Mouse (Mus musculus) fibroblast of lung, adult 2 months (primary cell): ENCODE results near the gene Nhlrc3.

Experiments
- DNase-seq: peaks from one replicate; pipeline ENCODE4 v3.0.0-alpha.2; 2011; ENCODE audit warnings: low read depth

Nhlrc3 gene

DNA sequence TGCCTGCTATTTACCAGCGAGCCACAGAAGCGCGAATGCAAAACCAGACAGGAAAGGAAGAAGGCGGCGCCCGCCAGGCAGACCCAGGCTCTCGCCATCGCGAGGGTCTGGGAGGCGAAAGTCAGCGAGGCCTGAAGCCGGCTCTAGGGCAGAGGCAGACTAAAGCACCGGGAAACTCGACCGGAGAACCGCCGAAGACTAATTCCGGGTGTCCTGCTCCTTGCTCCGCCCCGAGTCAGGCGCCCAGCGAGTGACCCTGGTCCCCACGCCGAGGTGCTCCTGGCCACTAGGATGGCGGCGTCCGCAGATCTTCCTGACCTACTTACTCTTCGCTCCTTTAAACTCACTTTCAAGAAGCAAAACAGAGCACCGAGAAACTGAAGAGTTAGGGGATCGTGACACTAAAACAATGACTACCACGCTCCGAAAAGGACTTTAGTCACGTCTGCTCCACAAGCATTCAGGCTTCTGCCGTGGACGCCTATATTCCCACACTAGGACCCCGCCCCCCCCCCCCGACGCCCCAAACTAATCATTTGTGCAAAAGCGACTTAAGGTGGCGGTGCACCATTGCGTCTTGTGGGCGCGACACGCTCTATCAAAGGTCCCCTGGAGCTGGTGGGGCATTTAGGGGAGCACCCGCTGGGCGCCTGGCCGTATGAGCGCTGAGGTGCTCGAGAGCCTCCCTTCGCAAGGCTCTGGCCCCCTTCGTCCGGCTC lies at the start of gene Nhlrc3, which contains the start of gene Proser1:
Nhlrc3 (minus strand) TSS at position 287 of the 719 bp plus-strand sequence.
Proser1 (plus strand) TSS at position 621 of the 719 bp plus-strand sequence.
- peak; percentile 97 for DNase-seq

DNA sequence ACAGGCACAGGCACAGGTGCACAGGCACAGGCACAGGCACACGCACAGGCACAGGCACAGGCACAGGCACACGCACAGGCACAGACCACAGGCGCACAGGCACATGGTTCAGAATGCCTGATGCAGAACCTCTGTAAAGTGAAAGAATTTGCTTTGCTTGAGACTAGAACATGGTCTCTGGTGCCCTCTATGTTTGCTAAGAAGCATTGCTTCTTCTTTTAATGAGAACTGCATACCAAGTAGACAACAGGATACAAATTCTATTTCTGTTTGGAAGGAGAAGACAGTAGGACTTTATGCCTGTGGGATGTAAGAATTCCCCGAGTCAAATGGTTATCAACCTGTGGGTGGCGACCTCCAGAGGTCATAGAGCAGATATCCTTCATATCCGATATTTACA lies 39.3 kb upstream of the Nhlrc3 start:
- no peak for DNase-seq

DNA sequence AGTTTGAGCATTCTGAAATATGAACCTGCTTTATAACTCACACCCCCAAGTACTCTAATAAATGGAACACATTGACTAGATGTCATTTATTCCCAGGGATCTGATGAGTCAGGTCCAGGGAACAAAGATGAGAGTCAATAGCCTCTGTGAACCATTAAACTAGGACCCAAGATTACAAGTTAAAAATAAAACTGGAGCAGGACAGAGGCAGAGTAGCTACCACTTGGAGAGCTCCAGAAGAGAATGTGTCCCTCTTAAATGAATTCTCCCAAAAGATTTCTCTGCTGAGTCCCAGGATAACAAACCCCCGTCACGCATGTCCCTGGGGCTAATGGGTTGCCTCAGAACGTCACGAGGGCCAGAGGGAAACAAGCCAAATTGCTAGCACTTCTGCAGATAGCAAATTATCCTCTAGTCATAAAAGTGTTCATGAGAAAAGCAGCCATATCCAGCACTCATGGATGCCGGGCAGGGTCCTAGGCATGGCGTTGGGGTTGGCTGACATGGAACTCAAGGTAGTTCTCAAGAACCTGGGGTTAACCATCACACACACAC lies 35.3 kb upstream of the Nhlrc3 start:
- DNase-seq = no peak

DNA sequence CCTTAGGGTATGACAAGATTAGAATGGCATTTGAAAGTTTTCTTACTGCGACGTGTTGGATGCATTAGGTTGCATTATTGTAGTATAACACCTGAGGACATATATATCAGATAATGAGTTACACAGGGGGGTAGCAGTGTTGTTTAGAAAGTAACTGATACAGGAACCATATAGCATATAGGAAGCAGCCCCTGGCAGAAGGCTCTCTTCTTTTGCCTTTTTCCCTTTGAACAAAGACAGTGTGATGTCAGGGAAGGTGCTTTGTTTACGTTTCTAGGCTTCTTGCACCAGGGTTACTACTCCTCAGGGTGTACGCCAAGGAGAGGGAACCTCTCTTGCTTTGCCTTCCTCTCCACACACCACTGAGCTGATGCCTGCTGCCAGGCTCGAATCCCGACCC lies 25.2 kb upstream of the Nhlrc3 start, which contains the start of gene Stoml3:
Stoml3 (plus strand) TSS at position 301 of the 400 bp plus-strand sequence.
- no peak for DNase-seq

DNA sequence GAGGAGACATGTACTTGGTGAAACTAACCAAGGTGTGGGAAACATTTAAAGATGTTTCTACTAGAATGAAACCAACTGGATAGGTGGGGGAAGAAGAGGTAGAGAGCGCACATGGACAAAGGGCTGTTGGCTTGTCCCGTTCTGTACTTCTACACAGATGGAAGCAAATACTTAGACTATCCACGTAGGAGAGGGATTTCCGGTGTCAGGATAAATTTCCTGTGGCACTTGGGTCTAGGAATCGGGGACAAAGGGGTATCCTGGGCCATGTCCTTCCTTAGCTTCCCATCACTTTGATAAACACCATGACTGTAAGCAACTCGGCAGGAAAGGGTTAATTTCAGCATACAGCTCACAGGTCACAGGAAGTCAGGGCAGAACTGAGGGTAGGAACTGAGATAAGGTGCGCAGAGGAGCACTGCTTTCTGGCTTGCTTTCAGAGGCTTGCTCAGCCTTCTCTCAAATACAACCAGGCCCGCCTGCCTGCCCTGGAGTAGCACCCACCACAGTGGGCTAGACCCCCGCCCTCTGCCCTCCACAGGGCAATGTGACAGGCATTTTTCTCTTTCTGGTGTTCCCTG lies 24.0 kb upstream of the Nhlrc3 start:
- DNase-seq = no peak

DNA sequence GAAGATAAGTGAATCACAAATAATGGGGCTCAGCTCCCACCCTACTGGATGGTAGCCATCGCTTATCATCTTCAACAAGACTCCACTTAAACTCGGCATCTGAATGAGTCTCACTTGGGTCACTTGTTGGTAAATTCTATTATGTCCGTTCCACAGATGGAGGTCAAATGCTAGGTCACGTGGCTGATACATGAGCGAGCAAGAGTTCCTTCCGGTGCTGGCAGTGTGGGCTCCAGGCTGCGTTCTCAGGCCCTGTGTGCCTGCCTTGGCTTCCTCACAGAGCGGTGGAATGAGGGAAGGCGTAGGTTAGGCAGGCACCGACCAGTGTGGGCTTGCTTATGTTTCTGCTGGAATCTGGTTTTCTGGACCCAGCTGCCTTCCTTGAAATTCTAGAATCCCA lies 23.4 kb upstream of the Nhlrc3 start:
- DNase-seq = no peak

DNA sequence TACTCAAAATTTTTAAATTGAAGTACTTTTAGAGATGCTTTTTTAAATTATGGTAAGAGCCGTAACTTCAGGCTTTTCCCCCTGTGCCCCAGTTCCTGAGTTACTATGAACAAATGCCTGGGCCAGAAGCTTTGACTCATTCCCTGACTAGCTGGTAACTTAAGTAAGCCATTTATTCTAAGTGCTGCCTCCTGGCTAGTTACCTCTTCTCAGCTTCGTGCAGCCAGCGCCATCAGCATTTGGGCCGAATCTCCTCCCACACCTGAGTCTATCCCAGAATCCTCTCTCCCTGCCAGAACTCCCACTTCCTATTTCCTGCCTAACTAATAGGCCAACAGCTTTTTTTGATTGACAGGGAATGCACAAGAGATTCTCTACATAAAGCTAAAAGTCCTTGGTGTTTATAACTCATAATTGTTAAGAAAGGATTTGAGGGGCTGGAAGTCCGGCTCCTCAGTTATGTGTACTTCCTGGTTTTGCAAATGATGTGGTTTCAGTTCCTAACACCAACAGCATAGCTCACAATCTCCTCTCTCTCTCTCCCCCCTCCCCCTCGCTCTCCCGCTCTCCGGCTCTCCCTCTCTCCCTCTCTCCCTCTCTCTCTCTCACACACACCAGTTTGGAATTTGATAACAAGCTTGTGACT lies 20.4 kb upstream of the Nhlrc3 start:
- no peak for DNase-seq

DNA sequence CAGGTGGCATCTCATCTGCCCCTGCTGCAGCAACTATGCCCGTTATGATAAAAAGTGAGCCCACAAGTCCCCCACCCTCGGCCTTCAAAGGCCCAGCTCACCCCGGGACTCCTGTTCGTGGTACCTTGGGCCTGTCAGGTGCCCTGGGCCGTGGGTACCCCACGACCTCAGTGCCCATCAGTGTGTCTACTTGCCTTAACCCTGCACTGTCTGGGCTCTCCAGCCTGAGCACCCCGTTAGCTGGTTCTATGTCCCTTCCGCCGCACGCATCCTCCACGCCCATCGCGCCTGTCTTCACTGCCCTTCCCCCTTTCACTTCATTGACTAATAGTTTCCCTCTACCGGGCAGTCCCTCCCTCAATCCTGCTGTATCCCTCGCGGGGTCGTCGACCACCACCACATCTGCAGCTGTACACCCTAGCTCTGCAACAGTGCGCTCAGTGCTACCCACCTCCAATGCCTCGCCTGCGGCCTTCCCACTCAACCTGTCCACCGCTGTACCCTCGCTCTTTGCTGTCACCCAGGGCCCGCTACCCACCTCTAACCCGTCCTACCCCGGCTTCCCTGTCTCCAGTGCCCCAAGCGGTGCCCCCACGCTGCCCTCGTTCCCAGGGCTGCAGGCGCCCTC lies 15.4 kb upstream of the Nhlrc3 start:
- DNase-seq = no peak

DNA sequence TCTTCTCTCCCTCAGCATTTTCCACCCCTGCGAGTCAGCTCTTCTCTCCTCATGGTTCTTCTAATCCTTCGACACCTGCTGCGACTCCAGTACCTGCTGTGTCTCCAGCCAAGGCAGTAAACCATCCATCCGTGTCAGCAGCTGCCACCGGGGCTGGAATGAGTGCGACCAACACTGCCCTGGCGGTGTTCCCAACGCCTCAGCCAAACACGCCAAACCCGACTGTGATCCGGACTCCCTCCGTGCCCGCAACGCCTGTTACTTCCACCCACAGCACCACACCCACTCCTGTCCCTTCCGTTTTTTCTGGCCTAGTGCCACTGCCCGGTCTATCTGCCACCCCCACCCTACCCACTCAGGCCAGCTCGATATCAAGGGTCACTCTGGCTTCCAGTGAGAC lies 14.3 kb upstream of the Nhlrc3 start:
- DNase-seq = no peak

DNA sequence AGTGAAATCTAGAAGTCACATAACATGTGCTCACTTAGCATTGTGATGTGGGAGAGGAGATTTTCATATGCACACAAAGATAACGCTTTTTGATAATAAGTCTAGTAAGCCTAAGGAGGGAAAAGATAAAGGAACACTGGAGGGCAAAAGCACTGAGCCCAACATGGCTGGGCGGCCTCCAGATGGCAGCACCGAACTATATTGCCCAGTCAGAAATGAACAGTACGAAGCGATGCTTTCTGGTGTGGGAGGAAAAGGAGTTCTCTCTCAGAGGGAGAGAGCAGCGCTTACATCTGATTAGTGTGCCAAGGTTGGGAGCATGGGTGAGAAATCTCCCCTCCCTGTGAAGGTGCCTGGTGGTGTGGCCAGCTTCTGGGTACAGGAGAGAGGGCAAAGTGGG lies 12.8 kb upstream of the Nhlrc3 start:
- DNase-seq = no peak

DNA sequence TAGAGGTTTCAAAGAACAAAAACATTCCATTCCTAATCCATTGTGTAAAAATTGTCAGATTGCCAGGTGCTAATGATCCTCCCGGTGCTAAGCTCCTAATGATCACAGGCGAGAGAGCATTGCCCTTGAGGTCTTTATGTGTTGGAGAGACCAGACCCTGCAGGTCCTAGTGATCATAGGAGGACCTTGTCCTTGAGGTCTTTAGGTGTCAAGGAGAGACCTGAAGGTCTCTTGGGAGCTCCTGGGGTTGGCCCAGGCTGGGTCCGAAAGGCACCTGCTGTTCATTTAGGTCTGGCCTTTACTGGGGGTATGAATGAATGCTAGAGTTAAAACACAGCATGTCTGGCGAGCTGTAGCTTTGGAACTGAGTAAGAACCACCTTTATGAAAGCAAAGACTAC lies 11.0 kb upstream of the Nhlrc3 start:
- DNase-seq = no peak

DNA sequence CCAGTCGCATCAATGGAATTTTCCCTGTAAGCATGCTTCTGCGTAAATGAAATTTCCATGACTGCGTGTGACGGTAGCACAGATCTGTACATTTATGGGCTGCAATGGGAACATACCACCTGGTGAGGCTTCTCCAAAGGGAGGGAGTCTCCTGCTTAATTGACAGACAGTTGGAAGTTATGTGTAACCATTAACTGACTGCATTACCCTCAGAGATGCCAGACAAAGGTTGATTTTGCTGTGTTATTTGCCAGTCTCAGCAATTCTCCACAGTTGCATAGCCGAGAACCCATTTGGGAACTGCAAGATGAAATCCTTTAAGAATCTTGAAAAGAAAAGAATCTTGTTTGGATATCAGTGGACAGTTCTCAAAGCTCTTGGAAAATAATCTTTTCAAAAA lies 8.9 kb upstream of the Nhlrc3 start:
- no peak for DNase-seq

DNA sequence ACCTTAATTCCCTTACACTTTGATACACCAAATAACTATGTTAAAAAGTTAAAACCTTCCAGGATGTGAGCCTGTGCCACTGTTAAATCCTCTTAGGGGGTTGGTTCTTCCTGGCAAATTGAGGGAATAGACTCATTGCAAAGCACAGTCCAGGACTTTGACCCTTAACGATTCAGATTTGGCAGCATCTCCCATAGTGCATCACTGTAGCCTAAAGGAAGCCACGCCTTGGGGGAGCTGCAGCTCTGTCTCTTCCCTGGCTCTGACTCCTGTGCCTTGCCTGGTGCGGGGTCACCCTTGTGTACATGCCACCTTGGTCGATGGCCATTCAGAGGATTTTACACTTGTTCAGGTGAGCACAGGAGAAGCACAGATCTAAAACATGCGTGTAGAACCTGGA lies 6.5 kb upstream of the Nhlrc3 start:
- DNase-seq = no peak

DNA sequence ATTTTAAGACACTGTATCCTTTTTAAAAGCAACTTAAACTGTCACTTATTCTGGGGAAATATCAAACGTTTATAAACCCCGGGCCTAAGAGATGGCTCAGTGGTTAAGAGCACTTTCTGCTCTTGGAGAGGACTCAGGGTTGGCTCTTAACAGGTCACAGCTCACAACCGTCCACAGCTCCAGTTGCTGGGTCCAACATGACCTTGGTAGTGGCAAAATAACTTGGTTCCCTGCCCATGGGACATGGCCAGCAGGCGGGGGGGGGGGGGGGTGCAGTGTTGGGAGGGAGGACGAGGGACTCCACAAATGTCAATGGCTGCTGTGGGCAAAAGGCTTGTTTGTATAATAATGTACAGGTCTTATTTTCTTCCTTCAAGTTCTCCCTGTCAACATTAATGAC lies 4.2 kb upstream of the Nhlrc3 start:
- DNase-seq = no peak

DNA sequence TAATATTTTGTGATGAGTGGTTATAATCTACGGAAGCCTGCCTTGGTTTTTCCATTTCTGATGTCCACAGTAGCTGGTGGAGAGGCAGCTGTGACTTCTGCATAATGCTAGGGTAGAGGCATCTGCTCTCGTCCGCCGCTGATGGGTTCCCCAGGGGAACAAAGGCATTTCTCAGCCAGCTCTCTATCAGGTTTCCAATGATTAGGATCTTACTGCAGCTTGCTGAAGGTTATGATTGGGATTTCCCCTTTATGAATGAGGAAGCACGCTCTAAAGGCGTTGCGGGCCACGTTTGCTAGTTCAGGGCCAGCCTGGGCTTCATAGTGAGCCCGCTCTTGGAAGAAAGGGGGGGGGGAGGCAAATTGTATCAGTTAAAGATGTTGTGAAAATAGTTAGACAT lies 3.3 kb upstream of the Nhlrc3 start:
- DNase-seq = no peak

DNA sequence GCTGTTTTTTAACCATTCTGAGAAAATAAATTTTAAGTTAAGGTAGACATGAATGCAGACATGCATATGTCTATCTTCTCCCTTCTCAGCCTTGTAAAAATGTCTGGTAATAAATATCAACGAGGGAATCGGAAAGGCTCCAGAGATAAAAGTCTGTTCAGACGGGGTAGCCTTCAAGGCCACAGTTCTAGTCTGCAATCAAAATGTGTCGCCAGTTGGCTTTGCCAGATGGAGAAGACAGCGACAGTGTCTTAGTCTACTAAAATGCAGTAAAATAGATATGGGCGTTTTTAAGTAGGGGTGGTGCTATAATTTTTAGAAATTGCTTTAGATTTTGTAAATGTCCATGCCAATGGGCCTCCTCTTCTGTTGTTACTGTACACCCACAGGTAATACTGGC lies 2.2 kb upstream of the Nhlrc3 start:
- DNase-seq = no peak

DNA sequence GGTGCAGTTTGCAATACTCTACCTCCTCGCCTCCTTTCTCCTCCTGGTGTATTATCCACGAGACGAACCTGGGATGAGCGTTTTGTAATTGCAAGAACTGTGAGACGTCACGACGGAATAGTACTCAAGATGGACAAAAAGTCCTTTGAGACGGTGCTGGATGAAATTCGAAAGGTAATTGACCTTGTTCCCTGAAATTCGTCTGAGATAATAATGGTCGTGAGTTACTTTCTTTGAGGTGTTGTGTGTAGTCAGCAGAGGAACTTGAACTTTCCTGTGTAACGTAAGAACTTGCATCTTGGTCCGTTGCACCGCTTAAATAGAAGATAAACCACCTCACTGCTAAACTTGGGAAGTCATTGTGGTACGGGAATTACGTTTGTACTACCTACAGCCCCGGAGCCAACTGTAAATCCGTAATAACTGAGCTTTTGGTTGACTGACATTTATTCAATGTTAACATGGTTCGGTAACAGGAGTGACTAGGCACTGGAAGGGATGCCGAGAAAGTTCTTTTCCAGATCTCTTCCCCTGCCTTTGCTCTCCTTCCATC lies 1.1 kb upstream of the Nhlrc3 start:
- no peak for DNase-seq

DNA sequence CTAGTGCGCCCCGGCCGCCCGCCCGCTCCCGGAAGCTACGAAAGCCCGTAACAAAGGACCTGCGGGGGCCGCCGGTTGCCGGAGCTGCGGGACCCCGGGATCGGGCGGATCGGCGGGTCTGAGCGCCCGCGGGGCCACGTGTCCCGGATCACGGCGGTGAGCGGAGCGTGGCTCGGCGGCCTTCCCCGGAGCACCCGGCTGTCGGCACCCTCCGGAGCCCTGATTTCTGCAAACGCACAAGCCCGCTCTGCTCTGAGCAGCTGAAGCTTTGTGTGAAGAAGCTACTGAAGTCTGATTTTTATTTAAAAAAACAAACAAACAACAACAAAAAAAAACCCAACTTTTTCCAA lies 608 bp upstream of the Nhlrc3 start:
- no peak for DNase-seq

DNA sequence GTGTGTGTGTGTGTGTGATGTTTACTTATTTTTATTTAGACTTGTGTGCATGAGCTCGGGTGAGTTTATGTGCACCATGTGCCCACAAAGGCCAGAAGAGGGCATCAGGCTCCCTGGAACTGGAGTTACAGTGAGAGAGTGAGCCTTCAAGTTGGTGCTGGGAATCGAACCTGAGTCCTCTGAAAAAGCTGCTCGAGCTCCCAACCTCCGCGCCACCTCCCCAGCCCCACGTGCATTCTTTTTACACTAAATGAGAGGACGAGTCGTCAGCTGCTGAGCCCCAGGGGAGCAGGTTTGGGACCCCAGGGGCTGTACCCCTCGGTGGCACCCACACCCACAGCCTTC lies 459 bp downstream of the Nhlrc3 start:
- no peak for DNase-seq

DNA sequence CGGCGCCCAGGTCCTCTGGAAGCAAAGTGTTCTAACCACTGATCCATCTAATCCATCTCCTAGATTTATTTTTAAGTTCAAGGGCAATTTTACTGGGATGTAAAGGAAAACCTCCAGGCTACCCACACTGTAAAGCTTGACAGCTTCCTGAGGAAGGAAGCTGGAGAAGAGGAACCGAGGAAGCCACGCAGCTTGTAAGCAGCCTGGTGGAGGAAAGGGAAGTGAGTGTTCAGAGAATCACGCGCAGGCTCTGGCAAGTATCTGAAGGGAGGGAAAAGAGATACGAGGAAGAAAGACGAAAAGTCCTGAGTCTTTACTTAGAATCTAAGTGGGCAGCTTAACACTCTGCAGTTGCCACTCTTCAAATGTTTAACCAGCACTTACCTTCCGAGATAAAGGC lies 3.0 kb downstream of the Nhlrc3 start:
- DNase-seq = no peak

DNA sequence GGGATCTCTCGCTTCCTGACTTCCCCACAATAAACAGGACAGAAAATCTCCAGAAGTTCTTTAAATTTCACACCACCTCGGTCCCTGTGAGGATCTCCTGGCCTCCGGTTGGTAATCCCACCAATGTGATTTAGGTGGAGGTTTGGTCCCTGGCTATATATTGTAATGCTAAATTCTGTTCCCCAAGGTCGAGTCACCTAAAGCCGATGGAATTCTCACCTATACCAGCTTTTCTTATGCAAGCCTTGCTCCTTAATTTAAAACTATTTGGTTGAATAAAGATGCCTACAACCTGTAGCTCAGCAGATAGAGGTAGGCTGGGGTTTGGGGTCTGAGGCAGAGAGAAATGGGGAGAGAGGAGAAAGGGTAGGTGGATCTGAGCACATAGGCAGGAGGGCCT lies 5.4 kb downstream of the Nhlrc3 start:
- no peak for DNase-seq

DNA sequence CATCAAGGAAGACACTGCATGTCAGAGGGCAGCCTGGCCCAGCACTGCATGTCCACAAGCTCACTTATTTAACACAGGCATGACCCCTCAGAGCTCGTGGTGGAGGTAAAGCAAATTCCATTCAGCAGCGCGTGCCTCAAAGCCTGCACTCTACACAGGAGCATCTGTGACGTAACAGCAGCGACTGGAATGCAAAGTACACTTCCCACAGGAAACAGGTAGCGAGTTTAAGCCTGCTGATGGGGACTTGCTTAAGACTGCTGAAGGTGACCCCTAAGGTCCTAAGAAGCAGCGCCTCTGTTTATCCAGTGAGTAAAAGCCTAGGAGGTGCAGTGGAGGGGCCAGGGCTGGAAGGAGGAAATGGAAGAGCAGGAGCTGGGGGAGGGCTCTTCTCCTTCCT lies 8.1 kb downstream of the Nhlrc3 start:
- no peak for DNase-seq

DNA sequence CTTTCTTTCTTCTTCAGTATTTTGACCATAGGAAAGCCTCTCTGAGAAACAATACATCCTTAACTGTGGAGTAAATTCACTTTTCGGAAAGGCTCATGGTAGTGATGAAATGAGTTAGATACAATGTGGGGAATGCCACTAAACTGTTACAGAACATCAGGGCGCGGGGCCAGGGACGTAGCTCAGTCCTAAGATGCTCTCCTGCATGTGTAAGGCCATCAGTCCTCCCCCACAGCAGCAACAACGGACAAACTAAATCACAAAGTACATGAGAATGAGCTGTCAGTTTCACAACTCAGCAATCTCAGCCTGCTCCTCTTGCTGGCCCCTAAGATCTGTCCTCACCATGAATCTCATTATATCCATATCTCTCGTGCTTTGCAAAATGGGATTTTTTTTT lies 8.6 kb downstream of the Nhlrc3 start:
- no peak for DNase-seq
